Mouse (Mus musculus): Measurements from ENCODE around the gene Samd9l.
"Not testable (repeated sequence)": the region's sequence is repeated elsewhere in the genome, so short reads cannot be mapped to it uniquely, and the experiment has no call there.

DNA sequence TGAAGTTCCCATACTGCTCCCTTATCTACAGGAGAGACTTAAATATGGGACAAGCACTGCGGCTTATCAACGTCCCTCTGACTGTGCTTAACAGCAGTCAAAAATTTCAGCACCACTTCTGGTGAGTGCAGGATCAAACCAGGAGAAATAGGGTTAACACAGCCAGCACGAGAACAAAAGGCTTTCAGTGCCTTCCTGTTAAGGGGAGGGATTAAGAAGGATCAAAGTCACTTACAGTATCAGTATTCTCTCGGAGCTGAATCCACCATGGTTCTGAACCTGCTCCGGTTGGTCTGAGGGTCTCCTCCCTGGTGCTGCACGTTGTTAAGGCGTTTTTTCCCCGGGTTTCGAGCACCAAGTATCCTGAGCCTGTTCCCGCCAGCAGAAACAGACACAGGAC, 58.4 kb downstream of the Samd9l start:
- TF ChIP-seq CTCF (IDR thresholded peaks at IDR 0.05; ENCODE audit: low read depth, low read length); EP300 (IDR thresholded peaks at IDR 0.05; ENCODE audit: insufficient read depth, low read depth, low read length): not testable (repeated sequence)

Data from ES-Bruce4 (cell line).